Mouse (Mus musculus): ENCODE data around the gene Atg101. TPM values are rescaled to one million over a fixed set of nuclear protein-coding genes. Genes with fewer than 3 reads are reported as not detected.
A peak's percentile ranks its signal among the peaks of the same experiment; 100 is the strongest.
"Not testable (repeated sequence)": the region's sequence is repeated elsewhere in the genome, so short reads cannot be mapped to it uniquely, and the experiment has no call there.

Atg101 gene
- total RNA-seq, 2 experiments from 2014 or later: 24.4 to 27.2 TPM

DNA sequence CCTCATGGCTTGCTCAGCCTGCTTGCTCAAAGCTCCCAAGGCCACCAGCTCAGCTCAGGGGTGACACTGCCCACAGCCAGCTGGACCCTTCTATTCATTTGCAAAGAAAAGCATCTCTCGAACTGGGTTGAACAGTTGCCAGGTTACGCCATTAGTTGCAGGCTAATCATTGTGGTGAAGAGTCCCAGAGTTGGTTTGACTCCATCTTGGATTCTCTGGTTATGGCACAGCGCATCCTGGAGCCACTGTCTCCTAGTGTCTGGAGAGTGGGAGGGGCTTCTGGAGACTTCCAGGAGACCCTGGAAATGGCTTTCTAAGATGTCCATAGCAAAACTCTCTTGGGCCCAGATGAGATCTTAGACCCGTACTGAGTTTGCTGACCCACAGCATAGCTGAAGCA, 31.3 kb downstream of the Atg101 start:
- no peak for DNase-seq

DNA sequence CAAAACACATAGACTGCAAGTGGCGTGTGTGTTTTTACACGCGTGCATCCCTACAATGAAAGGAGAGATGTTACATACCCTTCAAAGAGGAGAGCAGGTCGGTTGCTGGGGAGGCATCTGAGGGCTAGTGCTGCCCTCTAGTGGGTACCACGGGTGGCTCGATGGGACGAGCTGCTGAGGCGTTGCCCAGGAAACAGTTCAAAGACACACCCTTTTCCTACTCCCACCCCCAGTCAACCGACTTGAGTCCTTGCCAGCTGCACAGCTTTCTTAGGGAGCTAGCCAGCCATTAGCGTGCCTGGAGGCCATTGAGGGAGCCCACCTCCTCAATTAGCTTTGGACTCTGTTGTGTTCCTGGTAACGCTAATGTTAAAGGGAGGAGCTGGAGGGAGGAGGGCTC, 31.8 kb downstream of the Atg101 start:
- DNase-seq: peak; percentile 86

DNA sequence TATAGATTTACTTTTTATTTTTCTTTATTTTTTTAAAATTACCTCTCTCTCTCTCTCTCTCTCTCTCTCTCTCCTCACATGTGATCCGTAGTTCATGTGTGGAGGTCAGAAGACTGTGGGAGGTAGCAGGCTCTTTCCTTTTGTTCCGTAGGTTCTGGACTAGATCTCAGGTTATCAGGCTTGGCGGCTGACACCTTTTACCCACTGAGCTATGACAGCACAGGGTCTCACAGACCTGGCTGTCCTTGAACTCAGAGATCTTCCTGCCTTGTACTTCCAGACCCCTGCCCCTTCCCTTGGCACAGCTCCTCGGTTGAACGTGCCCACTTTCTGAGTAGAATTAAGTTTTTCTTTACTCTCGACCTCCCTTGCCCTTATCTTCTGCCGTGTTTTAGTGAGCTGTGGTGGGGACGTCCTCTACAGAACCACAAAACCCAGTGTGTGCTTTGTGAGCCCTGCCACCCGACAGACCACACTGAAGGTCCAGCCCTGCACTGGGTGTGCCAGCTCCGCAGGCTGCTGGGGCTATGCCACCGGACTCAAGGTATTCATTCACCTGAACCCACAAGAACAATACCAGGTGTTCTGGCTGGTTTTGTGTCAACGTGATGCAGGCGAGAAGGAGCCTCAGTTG, 32.3 kb downstream of the Atg101 start:
- DNase-seq: no peak

- DNase-seq: no peak
These were observed 33.1 kb downstream of the Atg101 start for GRCm38 (mm10) chr15:101316913-101317813.

- DNase-seq: no peak
These were observed 33.9 kb downstream of the Atg101 start for GRCm38 (mm10) chr15:101317814-101318500.

GRCm38 (mm10) chr15:101318889-101319765, 35.1 kb downstream of the Atg101 start:
- no peak for DNase-seq

DNA sequence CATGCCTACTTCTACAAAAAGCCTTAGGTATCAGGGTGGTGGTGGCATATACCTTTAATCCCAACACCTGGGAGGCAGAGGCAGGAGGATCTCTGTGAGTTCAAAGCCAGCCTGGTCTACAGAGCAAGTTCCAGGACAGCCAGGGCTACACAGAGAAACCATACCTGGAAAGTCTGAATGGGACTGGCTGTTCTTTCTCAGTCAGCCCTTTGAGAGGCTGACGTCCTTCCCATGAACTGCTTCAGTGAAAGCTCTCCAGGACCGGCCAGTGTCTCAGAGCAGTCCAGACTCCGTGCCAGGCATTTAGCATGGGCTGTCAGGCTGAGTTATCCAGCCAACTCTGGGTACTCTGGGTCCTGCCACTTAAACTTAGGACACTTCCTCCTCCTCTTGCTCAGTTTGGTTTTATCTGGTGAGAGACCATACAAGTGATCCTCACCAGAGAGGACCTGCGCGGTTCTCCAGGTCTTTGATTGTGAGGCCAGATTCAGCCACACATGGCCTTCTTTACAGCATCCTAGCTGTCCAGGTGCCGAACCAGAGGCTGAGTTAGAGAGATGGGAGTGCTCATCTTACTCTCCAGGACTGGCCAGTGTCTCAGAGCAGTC, 36.0 kb downstream of the Atg101 start:
- DNase-seq: no peak

DNA sequence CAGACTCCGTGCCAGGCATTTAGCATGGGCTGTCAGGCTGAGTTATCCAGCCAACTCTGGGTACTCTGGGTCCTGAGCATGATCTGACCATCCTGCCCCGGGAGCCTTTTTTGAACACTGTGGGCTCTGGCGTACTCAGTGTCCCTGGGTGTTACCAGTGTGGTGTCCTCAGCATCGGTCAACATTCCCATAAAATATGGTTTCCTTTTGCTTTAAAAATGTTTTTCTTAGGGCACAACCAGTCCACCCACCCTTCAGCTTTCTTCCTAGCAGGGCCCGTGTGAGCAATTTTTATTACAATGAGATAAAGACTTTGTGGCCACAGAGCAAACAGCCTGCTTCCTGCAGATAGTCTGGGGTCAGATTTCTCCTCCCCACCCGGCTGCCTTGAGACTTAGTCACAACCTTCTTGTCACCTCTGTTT, 36.6 kb downstream of the Atg101 start:
- DNase-seq: no peak

- no peak for DNase-seq
These were observed 37.1 kb downstream of the Atg101 start for GRCm38 (mm10) chr15:101321126-101321525.

- no peak for DNase-seq
These were observed 38.0 kb downstream of the Atg101 start for GRCm38 (mm10) chr15:101322106-101322505.

GRCm38 (mm10) chr15:101322640-101323039, 38.6 kb downstream of the Atg101 start:
- DNase-seq: no peak

DNA sequence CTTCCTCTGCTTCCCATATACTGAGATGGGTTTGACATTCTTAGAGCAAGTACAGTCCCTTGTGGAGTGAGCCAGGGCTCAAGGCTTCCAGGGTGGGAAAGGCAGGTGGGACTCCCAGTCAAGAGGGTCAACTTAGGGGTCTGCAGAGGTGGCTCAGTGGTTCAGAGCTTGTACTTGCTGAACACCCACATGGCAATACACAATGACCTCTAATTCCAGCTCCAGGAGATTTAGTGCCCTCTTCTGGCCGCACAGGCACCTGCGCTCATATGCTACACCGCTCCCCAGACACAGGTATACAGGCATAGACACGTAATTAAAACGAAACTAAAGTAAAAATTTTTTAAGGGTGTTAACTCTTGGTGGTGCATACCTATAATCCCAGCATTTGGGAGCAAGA, 39.4 kb downstream of the Atg101 start:
- no peak for DNase-seq

GRCm38 (mm10) chr15:101324409-101324808, 40.3 kb downstream of the Atg101 start:
- not testable (repeated sequence) for DNase-seq

DNA sequence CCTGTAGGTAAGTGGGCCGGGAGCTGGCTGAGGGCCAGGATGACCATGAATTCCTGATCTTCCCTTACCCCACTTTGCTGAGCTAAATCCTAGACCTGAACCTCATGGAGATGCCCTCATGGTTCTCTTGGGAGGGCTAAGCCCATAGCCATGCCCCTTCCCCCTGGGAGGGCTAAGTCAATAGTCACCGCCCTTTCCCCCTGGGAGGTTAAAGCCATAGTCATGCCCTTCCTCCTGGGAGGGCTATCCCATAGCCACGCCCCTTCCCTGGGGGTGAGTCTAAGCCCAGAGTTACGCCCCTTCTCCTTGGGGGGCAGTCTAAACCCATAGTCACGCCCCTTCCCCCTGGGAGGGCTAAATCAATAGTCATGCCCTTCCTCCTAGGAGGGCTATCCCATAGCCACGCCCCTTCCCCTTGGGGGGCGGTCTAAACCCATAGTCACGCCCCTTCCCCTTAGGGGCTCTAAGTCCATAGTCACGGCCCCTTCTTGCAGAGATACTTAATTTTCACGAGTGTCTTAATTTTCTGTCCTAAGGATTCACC, 42.0 kb downstream of the Atg101 start:
- DNase-seq: no peak

DNA sequence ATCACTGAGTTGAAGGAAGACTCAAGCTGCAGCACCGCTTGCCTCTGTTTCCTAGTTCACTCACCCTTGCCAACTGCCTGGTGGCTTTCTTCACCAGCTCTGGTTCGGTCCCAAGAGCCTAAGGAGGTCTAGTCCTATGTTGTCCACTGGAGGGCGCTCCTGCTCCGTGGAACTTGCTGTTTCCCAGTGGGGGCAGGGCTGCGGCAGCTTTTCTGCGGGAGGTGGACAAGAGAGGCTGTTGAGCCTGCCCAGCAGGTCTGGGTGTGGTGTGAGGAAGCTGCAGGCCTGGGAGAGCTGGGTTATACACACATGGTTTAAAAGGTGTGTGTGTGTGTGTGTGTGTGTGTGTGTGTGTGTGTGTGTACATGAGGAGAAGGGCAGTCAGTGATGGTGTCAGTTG, 43.2 kb downstream of the Atg101 start:
- peak; percentile 95 for DNase-seq

- DNase-seq: no peak
These were observed 44.9 kb downstream of the Atg101 start for GRCm38 (mm10) chr15:101328876-101329563.

GRCm38 (mm10) chr15:101329564-101329892, 45.5 kb downstream of the Atg101 start:
- no peak for DNase-seq

- DNase-seq: no peak
These were observed 47.0 kb downstream of the Atg101 start for GRCm38 (mm10) chr15:101331090-101331489.

DNA sequence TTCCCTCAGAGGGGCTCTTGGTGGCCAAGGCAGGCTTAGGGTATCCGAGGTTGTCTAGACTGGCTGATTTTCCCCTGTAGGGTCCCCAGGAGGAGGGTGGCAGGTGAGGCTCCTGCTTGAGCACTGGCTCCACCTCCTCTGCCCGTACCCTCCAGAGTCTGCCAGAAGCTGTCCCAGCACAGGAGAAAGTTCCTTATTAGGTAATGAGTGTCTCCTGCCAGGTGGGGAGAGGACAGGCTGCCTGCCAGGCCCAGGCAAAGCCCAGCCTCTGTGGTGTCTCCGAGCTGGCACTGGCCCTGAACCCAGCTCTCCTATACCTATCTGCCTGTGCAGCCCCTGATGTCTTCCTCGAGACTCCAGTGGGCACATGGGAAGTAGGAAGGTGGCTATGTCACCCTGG, 48.3 kb downstream of the Atg101 start:
- no peak for DNase-seq

DNA sequence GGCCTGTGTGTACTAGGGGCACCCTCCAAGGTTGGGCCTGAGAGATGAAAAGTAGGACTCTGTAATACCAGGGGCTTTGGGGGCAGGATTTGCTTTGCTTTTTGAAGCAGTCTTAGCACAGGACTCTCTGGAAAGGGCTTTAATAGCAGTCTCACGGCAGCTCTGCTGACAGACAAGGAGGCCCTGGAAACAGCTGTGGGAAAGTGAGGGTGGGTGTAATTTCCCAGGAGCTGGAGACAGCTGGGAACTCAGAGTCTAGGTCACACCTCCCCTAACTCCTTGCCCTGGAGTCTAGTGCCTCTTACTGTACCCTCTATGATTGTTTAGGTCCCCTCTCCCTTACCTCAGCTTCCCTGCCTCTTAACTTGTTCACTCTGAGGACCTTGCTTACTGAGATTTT, 49.1 kb downstream of the Atg101 start:
- no peak for DNase-seq

DNA sequence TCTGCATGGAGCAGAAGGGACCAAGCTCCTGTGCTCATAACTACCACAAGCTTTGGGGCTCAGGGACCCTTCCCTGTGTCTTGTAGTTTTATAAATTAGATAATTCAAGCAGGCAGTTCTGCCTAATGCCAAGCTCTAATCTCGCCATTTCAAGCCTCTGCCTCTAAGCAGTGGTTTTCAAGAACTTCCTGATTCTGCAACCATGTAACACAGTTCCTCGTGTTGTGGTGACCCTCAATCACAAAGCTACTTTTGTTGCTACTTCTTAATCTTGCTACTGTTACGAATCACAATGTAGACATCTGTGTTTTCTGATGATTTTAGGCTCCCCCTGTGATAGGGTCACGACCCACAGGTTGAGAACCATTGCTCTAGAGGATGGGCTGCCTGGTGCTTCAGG, 49.6 kb downstream of the Atg101 start:
- no peak for DNase-seq
